ENCODE assay signal across 8 mouse cellular contexts in the genomic region with DNA sequence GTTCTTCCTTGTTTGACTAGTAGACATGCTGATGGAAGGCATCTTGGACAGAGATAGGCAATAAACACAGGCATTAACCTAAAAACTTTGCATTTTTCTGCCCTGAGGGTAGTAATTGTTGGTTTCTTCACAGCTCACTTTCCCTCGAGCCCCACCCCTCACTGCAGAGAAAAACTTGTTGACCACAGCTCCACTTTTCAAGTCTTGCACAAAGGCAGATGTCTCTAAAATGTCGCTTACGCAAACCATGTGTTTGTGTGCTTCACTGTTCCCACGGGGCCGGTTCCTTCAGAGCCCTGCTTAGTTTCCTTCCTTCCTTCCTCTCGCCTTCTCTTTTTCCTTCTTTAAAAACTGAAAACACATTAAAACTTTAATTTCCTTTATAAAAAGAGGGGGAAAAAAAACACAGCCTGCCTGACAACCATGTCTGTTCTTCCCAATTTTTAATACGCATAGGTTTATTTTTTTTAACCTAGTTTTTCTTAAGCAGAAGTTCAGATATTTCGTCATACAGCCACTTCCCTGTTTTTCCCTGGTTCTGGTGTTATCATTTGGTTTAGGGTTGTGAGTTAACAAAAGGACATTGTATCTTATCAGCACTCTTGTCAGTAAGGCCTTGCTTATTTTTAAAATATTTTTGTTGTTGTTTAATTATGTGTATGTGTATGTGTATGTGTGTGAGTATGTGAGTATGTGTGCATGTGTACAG.
DNase-seq lines count a peak whose midpoint lies in the region; ATAC-seq and TF ChIP-seq lines count a peak whose summit lies in the region.

No protein-coding gene starts in this region.

- no peak for TF ChIP-seq CTCF in intestine, postnatal 0 days (IDR thresholded peaks at IDR 0.05; ENCODE audit: low read depth)

- no peak for ATAC-seq in embryonic facial prominence, embryonic 14.5 days (ENCODE audit: low read depth)
- no peak for ATAC-seq in intestine, postnatal 0 days
- no peak for ATAC-seq in inflammation-experienced regulatory T-cells, adult 6 months

- no peak overlapping the region for H3K4me2 ChIP-seq in embryonic facial prominence, embryonic 14.5 days (ENCODE audit: low read depth, low read length)
- H3K4me2 ChIP-seq in intestine, postnatal 0 days (replicated peaks; ENCODE audit: low read depth): no peak overlapping the region

- peaks cover 9% of the 10 kb centered on the region for H3K4me1 ChIP-seq in embryonic facial prominence, embryonic 14.5 days (ENCODE audit: control insufficient read depth, insufficient read depth, low read length)
- H3K4me1 ChIP-seq in intestine, postnatal 0 days (replicated peaks; ENCODE audit: control insufficient read depth, insufficient read depth, low read length): no peaks in the 10 kb centered on the region
- H3K4me1 ChIP-seq in hindbrain, embryonic 10.5 days (replicated peaks): no peaks in the 10 kb centered on the region

- H3K36me3 ChIP-seq in embryonic facial prominence, embryonic 14.5 days (ENCODE audit: control insufficient read depth, insufficient read depth, low read length): no peaks in the 10 kb centered on the region
- no peaks in the 10 kb centered on the region for H3K36me3 ChIP-seq in intestine, postnatal 0 days (ENCODE audit: control insufficient read depth, insufficient read depth)
- no peaks in the 10 kb centered on the region for H3K36me3 ChIP-seq in hindbrain, embryonic 10.5 days

- peak; percentile 29 to 32 for DNase-seq in right cerebral cortex, postnatal 10 days (ENCODE audit: low spot score in 2 of 2)
- DNase-seq in right cerebral cortex, postnatal 25 days: no peak
- DNase-seq in embryonic facial prominence, embryonic 14.5 days (ENCODE audit: low spot score): peak; percentile 85
- peak; percentile 60 to 64 for DNase-seq in heart, postnatal 36 days
- DNase-seq in lung, postnatal 25 days (ENCODE audit: low spot score): peak; percentile 83
- DNase-seq in hindbrain, embryonic 10.5 days (ENCODE audit: low spot score): no peak

- no peaks in the 10 kb centered on the region for H3K9me3 ChIP-seq in embryonic facial prominence, embryonic 14.5 days (ENCODE audit: control insufficient read depth, low read length)
- H3K9me3 ChIP-seq in intestine, postnatal 0 days (ENCODE audit: control insufficient read depth): no peaks in the 10 kb centered on the region
- no peaks in the 10 kb centered on the region for H3K9me3 ChIP-seq in hindbrain, embryonic 10.5 days

- intact Hi-C loops in heart, postnatal 36 days (cut with DNase I): no loop called here

- H3K9ac ChIP-seq in embryonic facial prominence, embryonic 14.5 days (ENCODE audit: low read depth, low read length): no peak overlapping the region
- H3K9ac ChIP-seq in intestine, postnatal 0 days (ENCODE audit: low read depth, low read length): no peak overlapping the region

- WGBS in embryonic facial prominence, embryonic 14.5 days: 24% methylated on average over 8 of the region's 8 CpGs
- 48% methylated on average over 8 of the region's 8 CpGs for WGBS in intestine, postnatal 0 days
- WGBS in hindbrain, embryonic 10.5 days: 67% methylated on average over 8 of the region's 8 CpGs

- no peak overlapping the region for H3K4me3 ChIP-seq in embryonic facial prominence, embryonic 14.5 days (ENCODE audit: low read depth, low read length)
- no peak overlapping the region for H3K4me3 ChIP-seq in intestine, postnatal 0 days (ENCODE audit: low read depth, low read length)
- no peak overlapping the region for H3K4me3 ChIP-seq in hindbrain, embryonic 10.5 days

- peak overlapping the region; percentile 70 for H3K27ac ChIP-seq in embryonic facial prominence, embryonic 14.5 days (replicated peaks; ENCODE audit: low read depth, low read length)
- H3K27ac ChIP-seq in intestine, postnatal 0 days (ENCODE audit: low read depth, low read length): no peak overlapping the region; the same call in 1 of the 2 replicates
- H3K27ac ChIP-seq in hindbrain, embryonic 10.5 days: no peak overlapping the region

- no peaks in the 10 kb centered on the region for H3K27me3 ChIP-seq in embryonic facial prominence, embryonic 14.5 days (replicated peaks; ENCODE audit: control insufficient read depth, insufficient read depth, low read length)
- H3K27me3 ChIP-seq in intestine, postnatal 0 days (replicated peaks; ENCODE audit: control insufficient read depth, insufficient read depth, low read length): no peaks in the 10 kb centered on the region
- no peaks in the 10 kb centered on the region for H3K27me3 ChIP-seq in hindbrain, embryonic 10.5 days (ENCODE audit: insufficient read depth, poor library complexity, severe bottlenecking)

Comparison
In these comparisons a context has a peak if more than half of its experiments do, and no peak if none do; other contexts are left out.
1. DNase-seq: peak in right cerebral cortex, postnatal 10 days (2 of 2), embryonic facial prominence, embryonic 14.5 days (single experiment), heart, postnatal 36 days (2 of 2) and lung, postnatal 25 days (single experiment); none in right cerebral cortex, postnatal 25 days (single experiment) and hindbrain, embryonic 10.5 days (single experiment).